ENCODE assay signal across 9 mouse cellular contexts in genomic region chr1:170907456-170908191, GRCm38 (mm10). TPM values are rescaled to one million over a fixed set of nuclear protein-coding genes. Genes with fewer than 3 reads are reported as not detected.
A peak's percentile ranks its signal among the peaks of the same experiment; 100 is the strongest.
DNase-seq lines count a peak whose midpoint lies in the region; ATAC-seq and TF ChIP-seq lines count a peak whose summit lies in the region.
"Had no signal": no experiment of that assay in that cellular context is flagged by ENCODE, and none has a peak within 500 bp of the region (broad histone marks: within the 10 kb centered on the region; RNA-seq: fewer than 3 reads in every experiment).

No protein-coding gene starts in this region.

- H3K9ac ChIP-seq in forebrain, postnatal 0 days, result peak overlapping the region; percentile 58
- peak overlapping the region; percentile 20 for H3K9ac ChIP-seq in kidney, postnatal 0 days (ENCODE audit: low read depth, low read length)

- no peaks in the 10 kb centered on the region for H3K4me1 ChIP-seq in cerebellum, adult 2 months (ENCODE audit: control insufficient read depth, insufficient read depth, low read length)
- H3K4me1 ChIP-seq in forebrain, postnatal 0 days (ENCODE audit: insufficient read depth), result no peaks in the 10 kb centered on the region; the same call in 1 of the 2 replicates
- H3K4me1 ChIP-seq in kidney, postnatal 0 days (replicated peaks; ENCODE audit: insufficient read depth, low read length), result peaks cover 11% of the 10 kb centered on the region; the same call in 1 of the 2 replicates

- no peaks in the 10 kb centered on the region for H3K36me3 ChIP-seq in forebrain, postnatal 0 days (ENCODE audit: insufficient read depth)
- no peaks in the 10 kb centered on the region for H3K36me3 ChIP-seq in kidney, postnatal 0 days (ENCODE audit: insufficient read depth, low read length)

- no peaks in the 10 kb centered on the region for H3K27me3 ChIP-seq in cerebellum, adult 2 months (ENCODE audit: control insufficient read depth, insufficient read depth, low read length)
- H3K27me3 ChIP-seq in forebrain, postnatal 0 days (ENCODE audit: insufficient read depth, low read length), result peaks cover 23% of the 10 kb centered on the region
- H3K27me3 ChIP-seq in kidney, postnatal 0 days (ENCODE audit: insufficient read depth, low read length), result peaks cover 19% of the 10 kb centered on the region

- H3K4me3 ChIP-seq in cerebellum, adult 2 months (replicated peaks; ENCODE audit: insufficient read depth, low read depth, low read length), result peak overlapping the region; percentile 73
- peak overlapping the region; percentile 56 for H3K4me3 ChIP-seq in forebrain, postnatal 0 days (ENCODE audit: low read depth, low read length)
- H3K4me3 ChIP-seq in kidney, postnatal 0 days (replicated peaks; ENCODE audit: low read depth, low read length), result peak overlapping the region; percentile 28
- H3K4me3 ChIP-seq: erythroblast, embryonic 14.5 days had no signal

- DNase-seq in thymus, postnatal 0 days (ENCODE audit: low spot score), result peak; percentile 45
- DNase-seq in thymus, adult 18-20 months, result no peak
- DNase-seq in cerebellum, adult 2 months, result peak; percentile 58 to 72
- DNase-seq in forebrain, postnatal 0 days, result peak; percentile 71
- peak; percentile 31 for DNase-seq in kidney, postnatal 0 days (ENCODE audit: low spot score)
- DNase-seq in lung, postnatal 10 days, result peak; percentile 22
- DNase-seq in right cerebral cortex, adult 2 months (ENCODE audit: low spot score in 2 of 2), result peak; percentile 31 to 34
- no peak for DNase-seq in urinary bladder, postnatal 25 days (ENCODE audit: low spot score)

- ATAC-seq in forebrain, postnatal 0 days, result peak; percentile 90
- peak; percentile 54 for ATAC-seq in kidney, postnatal 0 days (replicated peaks; ENCODE audit: low FRiP score, low read depth)

- no peak for TF ChIP-seq CTCF in cerebellum, adult 2 months (IDR thresholded peaks at IDR 0.05; ENCODE audit: borderline replicate concordance, insufficient read depth, low read depth, low read length)
- no peak; the same call in 1 of the 2 replicates for TF ChIP-seq CTCF in forebrain, postnatal 0 days (IDR thresholded peaks at IDR 0.05; ENCODE audit: low read depth)
- TF ChIP-seq CTCF in kidney, postnatal 0 days (IDR thresholded peaks at IDR 0.05; ENCODE audit: low read depth), result no peak

- under 1% methylated on average over 71 of the region's 71 CpGs for WGBS in cerebellum, adult 2 months
- 2% methylated on average over 71 of the region's 71 CpGs for WGBS in forebrain, postnatal 0 days
- under 1% methylated on average over 71 of the region's 71 CpGs for WGBS in kidney, postnatal 0 days

- H3K27ac ChIP-seq in cerebellum, adult 2 months (ENCODE audit: insufficient read depth, low read length), result peak overlapping the region; percentile 38
- no peak overlapping the region for H3K27ac ChIP-seq in forebrain, postnatal 0 days (ENCODE audit: low read depth, low read length)
- no peak overlapping the region for H3K27ac ChIP-seq in kidney, postnatal 0 days

- no peak for TF ChIP-seq POLR2A in cerebellum, adult 2 months (IDR thresholded peaks at IDR 0.05; ENCODE audit: borderline replicate concordance, insufficient read depth, low read length)

- peak overlapping the region; percentile 95 for H3K4me2 ChIP-seq in forebrain, postnatal 0 days (ENCODE audit: low read depth)
- peak overlapping the region; percentile 78 for H3K4me2 ChIP-seq in kidney, postnatal 0 days (ENCODE audit: low read length)

- H3K9me3 ChIP-seq in forebrain, postnatal 0 days (ENCODE audit: low read length), result no peaks in the 10 kb centered on the region
- no peaks in the 10 kb centered on the region for H3K9me3 ChIP-seq in kidney, postnatal 0 days (replicated peaks; ENCODE audit: low read length)

RNA-seq across cellular contexts. Expression of gene Fcrlb, which starts 5.1 kb away (rescaled TPM):
- polyA plus RNA-seq in thymus, postnatal 0 days (2015; fragmentation: Nextera tagmentation; extraction: Ambion mirVana), result 0.19 and 0.73 TPM in 2 replicates
- 1.6 and 1.9 TPM in 2 replicates for polyA plus RNA-seq in cerebellum, adult 2 months (2012; rRNA removed)
- total RNA-seq in forebrain, postnatal 0 days (2014; rRNA removed), result not detected in 2 replicates
- 0.40 and 1.1 TPM in 2 replicates for polyA plus RNA-seq in forebrain, postnatal 0 days (2015; fragmentation: Nextera tagmentation; extraction: Ambion mirVana)
- polyA plus RNA-seq in kidney, postnatal 0 days (2015; fragmentation: Nextera tagmentation; extraction: Ambion mirVana), result 0.32 and 0.41 TPM in 2 replicates
- polyA plus RNA-seq: erythroblast, embryonic 14.5 days had no signal

RNA-seq across cellular contexts. Expression of gene Fcrla, which starts 19.8 kb away (rescaled TPM):
- 1.4 and 1.5 TPM in 2 replicates for polyA plus RNA-seq in thymus, postnatal 0 days (2015; fragmentation: Nextera tagmentation; extraction: Ambion mirVana)
- 0.19 and 0.23 TPM in 2 replicates for polyA plus RNA-seq in cerebellum, adult 2 months (2012; rRNA removed)
- not detected in 2 replicates for total RNA-seq in forebrain, postnatal 0 days (2014; rRNA removed)
- 0.11 TPM in 1 of 2 replicates, not detected in the other for polyA plus RNA-seq in forebrain, postnatal 0 days (2015; fragmentation: Nextera tagmentation; extraction: Ambion mirVana)
- polyA plus RNA-seq in kidney, postnatal 0 days (2015; fragmentation: Nextera tagmentation; extraction: Ambion mirVana), result not detected in 2 replicates
- polyA plus RNA-seq: erythroblast, embryonic 14.5 days had no signal

RNA-seq across cellular contexts. Expression of gene Dusp12, which starts 22.3 kb away (rescaled TPM):
- 30.0 and 30.5 TPM in 2 replicates for polyA plus RNA-seq in thymus, postnatal 0 days (2015; fragmentation: Nextera tagmentation; extraction: Ambion mirVana)
- 32.4 and 33.4 TPM in 2 replicates for polyA plus RNA-seq in cerebellum, adult 2 months (2012; rRNA removed)
- 41.0 and 44.2 TPM in 2 replicates for total RNA-seq in forebrain, postnatal 0 days (2014; rRNA removed)
- 37.4 and 39.2 TPM in 2 replicates for polyA plus RNA-seq in forebrain, postnatal 0 days (2015; fragmentation: Nextera tagmentation; extraction: Ambion mirVana)
- polyA plus RNA-seq in kidney, postnatal 0 days (2015; fragmentation: Nextera tagmentation; extraction: Ambion mirVana), result 32.8 and 34.9 TPM in 2 replicates

RNA-seq across cellular contexts. Expression of gene Gm26620, which starts 22.8 kb away (rescaled TPM):
- 0.34 and 0.45 TPM in 2 replicates for polyA plus RNA-seq in thymus, postnatal 0 days (2015; fragmentation: Nextera tagmentation; extraction: Ambion mirVana)
- 0.93 and 1.2 TPM in 2 replicates for polyA plus RNA-seq in cerebellum, adult 2 months (2012; rRNA removed)
- total RNA-seq in forebrain, postnatal 0 days (2014; rRNA removed), result 2.4 TPM in 1 of 2 replicates, not detected in the other
- polyA plus RNA-seq in forebrain, postnatal 0 days (2015; fragmentation: Nextera tagmentation; extraction: Ambion mirVana), result 0.43 and 0.48 TPM in 2 replicates
- 2.0 and 2.1 TPM in 2 replicates for polyA plus RNA-seq in kidney, postnatal 0 days (2015; fragmentation: Nextera tagmentation; extraction: Ambion mirVana)

RNA-seq across cellular contexts. Expression of gene Atf6, which starts 40.1 kb away (rescaled TPM):
- polyA plus RNA-seq in thymus, postnatal 0 days (2015; fragmentation: Nextera tagmentation; extraction: Ambion mirVana), result 5.9 and 6.1 TPM in 2 replicates
- 19.1 and 20.6 TPM in 2 replicates for polyA plus RNA-seq in cerebellum, adult 2 months (2012; rRNA removed)
- total RNA-seq in forebrain, postnatal 0 days (2014; rRNA removed), result 14.3 and 18.1 TPM in 2 replicates
- polyA plus RNA-seq in forebrain, postnatal 0 days (2015; fragmentation: Nextera tagmentation; extraction: Ambion mirVana), result 3.7 and 5.3 TPM in 2 replicates
- 8.6 and 8.9 TPM in 2 replicates for polyA plus RNA-seq in kidney, postnatal 0 days (2015; fragmentation: Nextera tagmentation; extraction: Ambion mirVana)

Comparison
In these comparisons a context has a peak if more than half of its experiments do, and no peak if none do; other contexts are left out.
1. DNase-seq: peak in thymus, postnatal 0 days (single experiment), cerebellum, adult 2 months (2 of 2), forebrain, postnatal 0 days (single experiment), kidney, postnatal 0 days (single experiment), lung, postnatal 10 days (single experiment) and right cerebral cortex, adult 2 months (2 of 2); none in thymus, adult 18-20 months (0 of 2) and urinary bladder, postnatal 25 days (single experiment).
2. Peak in every context shown above with its lines, with median percentiles within 50 percentile points of each other: H3K4me3 ChIP-seq.